Mouse (Mus musculus): ENCODE results near the gene Brf1.

GRCm38 (mm10) chr12:113027495-113027894 is 27.0 kb upstream of the Brf1 start:
- TF ChIP-seq CTCF (conservative IDR thresholded peaks at IDR 0.05; ENCODE audit: insufficient read depth, insufficient read length, low read depth, low read length) (no peak), POLR2A (IDR thresholded peaks at IDR 0.05; ENCODE audit: low read depth, low read length) (no peak)

Data from kidney, adult 2 months (tissue).